Mouse (Mus musculus) midbrain, postnatal 0 days (tissue): ENCODE results near the gene Prkce. TPM values are rescaled to one million over a fixed set of nuclear protein-coding genes. Genes with fewer than 3 reads are reported as not detected.

ENCODE experiments used
- ATAC-seq: fragments of 200-750 bp; cut with Nextera tagmentation; 2 replicates; pipeline ENCODE4 v1.8.0; 2017; ENCODE audit warnings: moderate number of reproducible peaks, mild to moderate bottlenecking, moderate TSS enrichment, moderate library complexity; ENCODE audit not compliant: low FRiP score
- DNase-seq: peaks from one replicate; pipeline ENCODE4 v3.0.0-alpha.2; 2015; ENCODE audit warnings: low spot score
- H3K27ac ChIP-seq: fragments of 300-500 bp; sonication (generic); 2 replicates; pipeline ENCODE4 v1.5.1; 2014; ENCODE audit warnings: low read depth, mild to moderate bottlenecking, low read length, mixed read lengths
- H3K27me3 ChIP-seq: fragments of 300-500 bp; sonication (generic); 2 replicates; pipeline ENCODE4 v1.6.1; 2014; ENCODE audit warnings: low read length, control low read depth, mixed read lengths; ENCODE audit not compliant: insufficient read depth
- H3K36me3 ChIP-seq: fragments of 300-500 bp; sonication (generic); 2 replicates; pipeline ENCODE4 v1.6.1; 2014; ENCODE audit warnings: low read length, control low read depth, mixed read lengths; ENCODE audit not compliant: insufficient read depth
- H3K4me1 ChIP-seq: fragments of 300-500 bp; sonication (generic); 2 replicates; pipeline ENCODE4 v1.6.1; 2014; ENCODE audit warnings: mild to moderate bottlenecking, control low read depth, antibody characterized with exemption, low read length, mixed read lengths; ENCODE audit not compliant: insufficient read depth
- H3K4me2 ChIP-seq: fragments of 300-500 bp; sonication (generic); 2 replicates; pipeline ENCODE4 v1.6.1; 2014; ENCODE audit warnings: low read depth, mild to moderate bottlenecking, low read length, mixed read lengths; ENCODE audit not compliant: poor library complexity, severe bottlenecking
- H3K4me3 ChIP-seq: fragments of 300-500 bp; sonication (generic); 2 replicates; pipeline ENCODE4 v1.5.1; 2014; ENCODE audit warnings: low read depth, mild to moderate bottlenecking, low read length, moderate library complexity
- H3K9ac ChIP-seq: fragments of 300-500 bp; sonication (generic); replicated peaks from 2 replicates; pipeline ENCODE4 v1.6.1; 2014; ENCODE audit warnings: mild to moderate bottlenecking, low read length, moderate library complexity, mixed read lengths; ENCODE audit not compliant: poor library complexity, severe bottlenecking
- H3K9me3 ChIP-seq: fragments of 300-500 bp; sonication (generic); 2 replicates; pipeline ENCODE4 v1.6.1; 2016; ENCODE audit warnings: low read length, control low read depth
- CTCF ChIP-seq: IDR thresholded peaks from 2 replicates; pipeline ENCODE4 v1.5.1; 2016; ENCODE audit warnings: antibody characterized with exemption, mild to moderate bottlenecking
- WGBS: fragments of 180-500 bp; shearing (Covaris S2); extraction: QIAGEN DNeasy Blood & Tissue Kit; methylation state at CpG from one replicate; pipeline ENCODE4 v1.1.7; 2014; 5-methylcytosine and 5-hydroxymethylcytosine counted together
- polyA plus RNA-seq: library from polyadenylated mRNA; unstranded; fragments of >200 nt; fragmentation: Nextera tagmentation; extraction: Ambion mirVana; gene quantifications from 2 replicates; pipeline ENCODE4 v1.2.1, GENCODE M21; 2015
- total RNA-seq: library from RNA; depleted of rRNA; stranded (reverse); fragments of >200 nt; gene quantifications from 2 replicates; pipeline ENCODE4 v1.2.3, GENCODE M21; 2014

Gene Prkce
- total and polyA plus RNA-seq, 2 experiments from 2014 or later = 61.0 to 64.5 TPM

DNA sequence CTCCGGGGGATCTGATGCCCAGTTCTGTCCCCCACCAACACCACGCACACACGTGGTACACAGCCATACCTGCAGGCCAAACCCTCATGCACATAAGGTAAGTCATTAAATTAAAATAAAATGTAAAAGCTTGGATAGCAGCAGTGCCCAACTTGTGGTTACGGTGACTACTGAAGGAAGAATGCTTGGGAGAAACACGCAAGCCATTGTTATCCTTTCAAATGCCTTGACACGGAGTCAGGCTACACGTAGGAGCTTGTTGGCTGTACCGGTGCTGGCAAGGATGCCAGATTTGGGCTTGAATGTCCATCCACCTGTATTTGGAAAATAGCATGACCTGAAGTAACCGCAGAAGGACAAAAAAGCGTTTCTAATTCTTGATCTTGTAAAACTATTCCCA lies 423.7 kb downstream of the Prkce start:
- Histone ChIP-seq H3K4me1 (no peaks in the 10 kb centered on the region), H3K27ac (no peak overlapping the region), H3K4me3 (no peak overlapping the region), H3K9me3 (no peaks in the 10 kb centered on the region), H3K9ac (no peak overlapping the region), H3K36me3 (peaks cover 3% of the 10 kb centered on the region; the same call in 1 of the 2 replicates), H3K27me3 (no peaks in the 10 kb centered on the region), H3K4me2 (no peak overlapping the region)
- no peak for TF ChIP-seq CTCF
- 77% methylated on average over 10 of the region's 10 CpGs for WGBS
- DNase-seq = no peak
- ATAC-seq = no peak

DNA sequence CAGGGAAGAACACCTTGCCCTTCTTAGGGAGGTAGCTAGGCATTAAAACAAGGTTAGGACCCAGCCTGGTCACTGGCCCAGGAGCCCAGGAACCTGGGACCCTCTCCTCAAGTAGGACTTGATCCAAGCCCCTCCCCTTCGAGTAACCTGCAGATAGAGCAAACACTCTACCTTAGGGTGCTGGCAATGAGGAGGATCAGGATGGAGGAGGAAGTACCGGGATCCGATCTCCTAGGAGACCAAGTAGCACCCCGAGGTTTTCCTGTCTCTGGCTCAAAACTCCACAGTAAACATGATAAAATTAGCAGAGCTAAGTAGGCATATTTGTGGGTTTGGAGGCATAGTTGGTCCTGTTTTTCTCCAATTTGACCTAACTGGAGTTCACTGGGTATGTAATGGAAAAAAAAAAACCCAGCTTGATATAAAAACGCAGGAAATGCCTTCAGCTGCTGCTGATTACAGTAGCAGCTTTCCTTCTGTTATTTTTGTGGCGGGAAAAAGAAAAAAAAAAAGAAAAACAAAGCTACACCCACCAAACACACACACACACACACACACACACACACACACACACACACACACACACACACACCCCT lies 425.5 kb downstream of the Prkce start:
- H3K9me3 ChIP-seq = no peaks in the 10 kb centered on the region
- no peaks in the 10 kb centered on the region for H3K4me1 ChIP-seq
- no peak overlapping the region for H3K9ac ChIP-seq
- DNase-seq (no peak), ATAC-seq (no peak)
- peaks cover 3% of the 10 kb centered on the region; the same call in 1 of the 2 replicates for H3K36me3 ChIP-seq
- 71% methylated on average over 6 of the region's 6 CpGs for WGBS
- H3K27ac ChIP-seq = no peak overlapping the region
- H3K4me3 ChIP-seq = no peak overlapping the region
- no peak for TF ChIP-seq CTCF
- H3K27me3 ChIP-seq = no peaks in the 10 kb centered on the region
- no peak overlapping the region for H3K4me2 ChIP-seq

DNA sequence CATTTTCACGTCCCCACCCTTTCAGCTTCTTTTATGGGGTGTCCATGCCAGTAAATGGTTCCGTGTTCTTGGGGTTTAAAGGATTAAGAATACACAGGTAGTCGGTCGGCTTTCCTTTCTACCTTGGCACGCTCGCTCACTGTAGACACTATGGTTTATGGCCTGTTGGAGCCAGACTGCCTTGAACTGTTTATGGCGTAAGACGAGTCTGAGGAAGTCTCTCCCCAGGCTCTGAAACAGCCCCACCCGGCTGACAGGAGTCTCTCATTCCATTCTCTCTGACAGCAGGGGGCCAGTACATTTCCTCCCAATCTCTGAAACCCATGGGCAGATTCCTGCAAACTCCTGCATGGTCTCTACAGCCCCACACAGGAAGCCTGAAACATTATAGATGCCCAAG lies 427.9 kb downstream of the Prkce start:
- Histone ChIP-seq H3K9me3 (no peaks in the 10 kb centered on the region), H3K4me2 (no peak overlapping the region), H3K4me1 (no peaks in the 10 kb centered on the region), H3K4me3 (no peak overlapping the region), H3K27ac (no peak overlapping the region), H3K9ac (no peak overlapping the region), H3K36me3 (no peaks in the 10 kb centered on the region), H3K27me3 (no peaks in the 10 kb centered on the region)
- no peak for TF ChIP-seq CTCF
- WGBS = 82% methylated on average over 9 of the region's 9 CpGs
- DNase-seq = no peak
- no peak for ATAC-seq

DNA sequence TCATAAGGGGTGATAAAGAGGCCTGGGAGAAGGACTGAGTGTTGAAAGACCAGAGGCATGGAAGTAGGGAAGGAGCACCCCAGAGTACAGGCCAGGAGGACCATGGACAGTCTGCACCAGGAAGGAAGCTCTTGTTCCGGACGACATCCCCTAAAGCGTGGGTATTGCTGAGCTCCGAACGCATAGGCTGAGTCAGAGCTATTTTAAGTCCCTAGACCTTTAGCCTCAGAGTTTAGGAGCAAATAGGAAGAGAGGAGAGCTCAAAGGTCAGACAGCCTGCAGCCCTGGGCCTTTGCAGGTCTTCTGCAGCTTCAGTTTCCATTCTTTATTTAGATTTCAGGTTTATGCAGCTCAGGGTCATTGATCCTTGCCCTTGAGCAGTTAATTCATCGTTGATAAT lies 433.5 kb downstream of the Prkce start:
- DNase-seq (no peak), ATAC-seq (no peak)
- no peak for TF ChIP-seq CTCF
- no peaks in the 10 kb centered on the region for H3K9me3 ChIP-seq
- no peaks in the 10 kb centered on the region for H3K36me3 ChIP-seq
- H3K4me3 ChIP-seq = no peak overlapping the region
- H3K9ac ChIP-seq = no peak overlapping the region
- WGBS = 84% methylated on average over 6 of the region's 6 CpGs
- no peak overlapping the region for H3K27ac ChIP-seq
- H3K4me1 ChIP-seq = no peaks in the 10 kb centered on the region
- H3K4me2 ChIP-seq = no peak overlapping the region
- no peaks in the 10 kb centered on the region for H3K27me3 ChIP-seq

DNA sequence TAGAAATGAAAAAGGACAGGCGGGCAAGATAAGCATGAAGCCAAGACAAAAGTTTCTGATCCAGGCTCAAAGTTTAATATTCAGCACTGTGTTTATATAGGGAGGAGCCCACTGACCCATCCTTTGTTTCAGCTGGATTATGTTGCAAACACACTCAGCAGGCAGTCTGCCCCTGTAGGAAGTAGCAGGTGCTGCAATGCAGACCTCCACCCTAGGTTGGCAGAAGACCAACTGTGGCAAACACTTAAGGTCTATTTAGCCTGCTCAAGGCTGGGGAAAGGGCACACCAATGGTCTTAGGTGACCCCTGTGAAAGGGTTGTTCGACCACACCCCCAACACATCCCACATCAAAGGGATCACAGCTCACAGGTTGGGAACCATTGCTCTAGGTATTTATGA lies 434.3 kb downstream of the Prkce start:
- no peak for ATAC-seq
- no peak overlapping the region for H3K4me2 ChIP-seq
- H3K9me3 ChIP-seq = no peaks in the 10 kb centered on the region
- no peaks in the 10 kb centered on the region for H3K36me3 ChIP-seq
- DNase-seq = no peak
- H3K4me1 ChIP-seq = no peaks in the 10 kb centered on the region
- no peak overlapping the region for H3K4me3 ChIP-seq
- no peak for TF ChIP-seq CTCF
- H3K27me3 ChIP-seq = no peaks in the 10 kb centered on the region
- 84% methylated on average over 2 of the region's 2 CpGs for WGBS
- H3K9ac ChIP-seq = no peak overlapping the region
- H3K27ac ChIP-seq = no peak overlapping the region

DNA sequence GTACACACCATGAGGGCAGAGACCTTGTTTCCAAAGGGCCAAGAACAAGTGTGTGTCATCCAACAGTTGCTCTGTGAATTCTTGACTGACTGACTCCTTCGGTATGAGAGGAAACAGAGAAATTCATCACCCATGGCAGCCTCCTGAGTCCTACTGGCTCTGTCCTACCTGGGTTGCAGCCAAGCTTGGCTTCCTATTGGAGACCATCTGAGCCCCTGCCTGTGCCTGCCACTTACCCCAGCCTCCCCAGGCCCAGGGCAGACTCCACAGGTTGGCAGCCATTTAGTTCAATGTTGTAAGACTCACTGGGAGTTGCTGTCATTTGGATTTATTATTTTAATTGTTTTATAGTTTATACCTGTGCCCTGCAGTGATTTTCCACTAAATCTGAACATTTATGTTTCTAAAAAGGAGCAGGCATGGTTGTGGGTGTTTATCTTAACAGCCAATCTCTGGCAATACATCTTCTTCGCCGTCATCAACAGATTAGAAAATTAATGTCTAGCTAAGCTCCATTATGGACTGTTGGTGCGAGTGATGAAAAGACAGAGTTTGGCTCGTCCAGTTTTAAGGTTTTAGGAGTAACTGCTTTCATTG lies 436.4 kb downstream of the Prkce start:
- H3K36me3 ChIP-seq = no peaks in the 10 kb centered on the region
- no peak overlapping the region for H3K9ac ChIP-seq
- no peak overlapping the region for H3K4me3 ChIP-seq
- DNase-seq = no peak
- no peak for ATAC-seq
- no peaks in the 10 kb centered on the region for H3K27me3 ChIP-seq
- no peak for TF ChIP-seq CTCF
- no peak overlapping the region for H3K27ac ChIP-seq
- H3K4me2 ChIP-seq = no peak overlapping the region
- 86% methylated on average over 5 of the region's 5 CpGs for WGBS
- no peaks in the 10 kb centered on the region for H3K9me3 ChIP-seq
- H3K4me1 ChIP-seq = no peaks in the 10 kb centered on the region
